Mouse (Mus musculus): ENCODE data around the gene Gm8180.
"Not testable (repeated sequence)": the region's sequence is repeated elsewhere in the genome, so short reads cannot be mapped to it uniquely, and the experiment has no call there.

The Gm8180 gene

DNA sequence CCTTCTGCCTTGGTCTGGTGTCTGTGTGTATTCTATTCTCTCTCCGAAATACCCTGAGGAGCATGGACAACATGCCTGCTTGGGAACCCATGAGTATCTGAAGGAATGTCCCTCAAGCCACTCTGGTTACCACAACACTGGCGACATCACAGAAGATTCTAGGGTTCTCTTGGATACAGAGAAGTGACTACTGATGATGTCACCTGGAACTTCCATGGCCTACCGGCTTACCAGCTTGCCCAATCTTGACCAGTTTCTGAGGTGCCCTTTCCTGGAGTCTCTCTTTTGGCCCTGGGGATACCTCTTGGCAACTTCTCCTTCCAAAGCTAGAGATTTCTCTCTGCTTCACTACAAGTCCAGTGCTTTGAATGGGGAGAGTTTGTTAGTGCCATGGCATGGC is at the start of gene Gm8180:
Gm8180 (minus strand) TSS at position 101 of the 400 bp plus-strand sequence.
- not testable (repeated sequence) for DNase-seq (ENCODE audit: low spot score in 2 of 2)

DNA sequence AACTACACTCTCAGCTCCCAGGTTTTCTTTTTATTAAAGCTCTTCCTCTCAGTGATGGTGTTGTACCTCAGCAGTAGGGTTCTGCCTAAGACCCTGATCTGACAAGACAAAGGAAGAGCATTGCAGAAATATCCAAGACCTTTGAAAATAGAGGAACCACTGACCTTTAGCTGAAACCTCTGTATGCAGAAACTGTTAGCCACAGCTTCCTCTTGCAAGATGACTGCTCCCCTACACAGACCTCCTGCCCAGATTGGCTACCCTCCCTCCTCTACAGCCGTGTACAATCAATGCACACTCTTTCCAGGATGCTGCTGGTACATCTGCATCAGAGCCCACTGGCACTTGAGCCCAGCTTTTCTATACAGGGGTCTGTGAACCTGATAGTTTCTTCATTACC is 45.8 kb upstream of the Gm8180 start:
- DNase-seq (ENCODE audit: low spot score in 2 of 2) = not testable (repeated sequence)

DNA sequence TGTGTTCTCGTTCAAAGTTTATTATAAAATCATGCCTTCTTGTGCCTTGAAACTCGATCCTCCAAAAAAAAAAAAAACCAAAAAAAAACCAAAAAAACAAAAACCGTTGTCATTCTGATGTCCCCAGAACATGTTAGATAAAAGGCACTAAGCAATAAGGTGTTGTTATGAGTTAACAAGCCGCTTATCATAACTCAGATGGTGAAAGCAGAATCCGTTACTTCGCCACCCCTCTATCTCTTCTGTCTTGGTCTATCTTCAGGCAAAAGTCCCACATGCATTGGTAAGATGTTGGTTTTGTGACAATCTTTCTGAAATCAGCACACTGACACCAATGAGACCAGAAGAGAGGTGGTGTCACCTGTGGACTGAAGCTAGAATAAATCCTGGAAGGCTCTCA is 39.6 kb upstream of the Gm8180 start:
- not testable (repeated sequence) for DNase-seq (ENCODE audit: low spot score in 2 of 2)

DNA sequence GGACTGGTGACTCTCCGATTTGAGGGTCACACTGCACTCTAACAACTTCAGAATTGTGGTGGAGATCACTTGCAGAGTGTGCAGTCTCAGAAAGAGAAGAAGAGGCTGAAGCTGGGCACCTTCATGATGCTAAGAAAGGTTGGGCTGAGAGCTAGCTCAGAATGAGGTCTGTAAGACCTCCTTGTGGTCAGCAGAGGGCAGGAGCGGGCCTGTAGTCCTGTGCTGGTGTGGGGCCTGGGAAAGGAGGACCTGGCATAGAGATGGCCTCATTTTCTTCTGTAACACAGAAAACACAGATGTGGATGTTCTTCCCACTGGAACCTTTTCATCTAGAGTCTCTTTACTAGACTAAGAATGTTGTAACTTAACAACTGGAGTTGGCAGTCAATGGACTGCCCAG is 37.3 kb upstream of the Gm8180 start:
- not testable (repeated sequence) for DNase-seq (ENCODE audit: low spot score in 2 of 2)

DNA sequence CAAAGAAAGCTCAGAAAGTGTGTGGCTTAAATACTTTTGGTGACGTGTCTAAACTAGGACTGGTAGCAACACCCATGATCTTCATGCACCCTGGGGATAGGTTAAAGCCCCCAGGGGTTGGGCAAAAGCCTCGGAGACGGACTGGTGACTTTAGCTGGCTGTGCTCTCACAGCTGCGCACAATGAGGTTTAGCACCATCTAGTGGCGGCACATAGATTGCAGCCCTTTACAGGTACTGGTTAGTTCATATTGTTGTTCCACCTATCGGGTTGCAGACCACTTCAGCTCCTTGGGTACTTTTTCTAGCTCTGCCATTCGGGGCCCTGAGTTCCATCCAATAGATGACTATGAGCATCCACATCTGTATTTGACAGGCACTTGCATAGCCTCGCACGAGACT is 27.9 kb upstream of the Gm8180 start:
- not testable (repeated sequence) for DNase-seq (ENCODE audit: low spot score in 2 of 2)

DNA sequence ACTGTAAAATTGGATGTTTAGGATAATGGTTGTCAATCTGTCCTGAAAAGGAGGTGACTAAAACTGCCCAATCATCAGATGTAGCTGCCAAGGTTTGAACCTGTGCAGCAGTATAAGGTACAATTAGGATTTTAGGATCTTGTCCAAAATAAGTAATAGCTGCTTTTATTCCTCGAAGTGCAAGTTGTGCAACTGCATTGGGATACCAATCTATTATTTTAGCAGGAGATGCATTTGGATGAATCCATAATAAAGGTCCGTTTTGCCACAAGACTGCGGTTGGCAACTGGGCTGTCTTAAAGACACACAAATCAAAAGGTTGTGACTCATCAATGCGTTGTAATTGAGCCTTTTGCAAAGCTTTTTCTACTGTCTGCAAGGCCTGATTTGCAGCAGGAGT is 23.6 kb upstream of the Gm8180 start:
- DNase-seq (ENCODE audit: low spot score in 2 of 2) = not testable (repeated sequence)

DNA sequence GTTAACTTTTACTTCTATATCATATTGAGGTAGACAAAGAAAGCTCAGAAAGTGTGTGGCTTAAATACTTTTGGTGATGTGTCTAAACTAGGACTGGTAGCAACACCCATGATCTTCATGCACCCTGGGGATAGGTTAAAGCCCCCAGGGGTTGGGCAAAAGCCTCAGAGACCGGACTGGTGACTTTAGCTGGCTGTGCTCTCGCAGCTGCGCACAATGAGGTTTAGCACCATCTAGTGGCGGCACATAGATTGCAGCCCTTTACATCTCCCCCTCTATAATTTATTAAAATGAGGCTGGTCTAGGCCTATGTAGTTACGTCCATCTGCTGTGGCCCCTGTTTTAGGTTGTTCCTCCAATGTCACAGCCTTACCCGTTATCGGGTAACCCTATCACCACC is 19.9 kb upstream of the Gm8180 start:
- DNase-seq (ENCODE audit: low spot score in 2 of 2) = not testable (repeated sequence)

DNA sequence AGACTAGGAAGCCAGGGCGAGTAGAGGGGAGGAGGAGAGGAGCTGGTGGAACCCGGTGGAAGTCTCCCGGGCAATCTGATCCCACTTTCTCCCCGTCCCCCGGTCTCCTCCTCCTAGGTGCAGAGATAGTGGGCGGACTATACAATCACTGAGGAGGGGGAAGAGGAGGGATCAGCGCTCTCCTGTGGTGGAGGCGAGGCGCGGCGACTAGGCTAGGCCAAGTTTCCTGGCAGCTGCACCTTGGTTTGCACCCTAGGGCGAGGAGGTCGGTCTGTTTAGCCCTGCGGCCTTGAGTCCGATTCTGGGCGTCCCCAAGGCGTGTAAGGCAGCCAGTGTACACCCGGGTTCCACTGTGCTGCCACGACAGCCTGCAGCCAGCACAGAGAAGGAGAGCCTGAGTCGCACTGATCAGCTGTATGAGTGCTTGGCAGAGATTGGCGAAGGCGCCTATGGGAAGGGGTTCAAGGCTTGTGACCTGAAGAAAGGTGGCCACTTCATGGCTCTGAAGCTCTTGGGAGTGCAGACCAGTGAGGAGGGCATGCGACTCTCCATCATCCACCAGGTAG is 12.4 kb upstream of the Gm8180 start:
- DNase-seq (ENCODE audit: low spot score in 2 of 2) = not testable (repeated sequence)

DNA sequence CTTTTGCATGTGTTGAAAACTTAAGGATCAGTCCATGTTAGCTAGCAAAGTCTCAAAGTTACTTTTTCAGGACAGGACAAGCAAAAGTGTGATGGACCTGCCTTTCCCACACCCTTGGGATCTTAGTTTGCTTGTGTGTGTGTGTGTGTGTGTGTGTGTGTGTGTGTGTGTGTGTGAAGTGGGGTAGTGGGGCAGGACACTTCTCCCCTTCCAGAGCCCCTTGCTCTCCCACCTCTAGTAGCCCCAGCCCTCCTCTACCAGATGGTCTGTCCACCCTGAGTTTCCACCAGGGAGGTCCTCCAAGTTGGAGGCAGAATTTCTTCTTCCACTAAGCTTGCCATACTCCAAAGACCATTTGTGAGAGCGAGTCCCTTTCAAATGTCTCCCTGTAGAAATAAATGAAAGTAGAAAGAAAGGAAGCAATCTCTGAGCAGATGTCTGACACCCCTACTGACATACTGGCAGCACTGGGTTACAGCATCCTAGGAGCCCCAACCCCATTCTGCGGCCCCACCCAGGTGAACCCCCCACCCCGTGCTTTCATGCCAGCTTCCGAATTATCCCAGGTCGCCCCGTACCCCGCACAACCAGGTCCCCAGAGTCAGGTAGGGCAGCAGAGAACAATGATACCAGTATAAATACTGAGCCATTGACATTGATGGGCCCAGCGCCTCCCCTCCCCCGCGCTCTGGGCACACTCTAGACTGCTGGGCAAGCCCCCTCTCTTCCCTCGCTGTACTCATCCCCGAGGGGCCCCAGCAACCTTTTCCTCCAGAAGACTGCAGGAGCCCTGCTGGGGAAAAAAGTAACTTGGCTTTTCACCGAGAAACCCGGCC is 11.7 kb upstream of the Gm8180 start:
- no peak for DNase-seq (ENCODE audit: low spot score in 2 of 2)

DNA sequence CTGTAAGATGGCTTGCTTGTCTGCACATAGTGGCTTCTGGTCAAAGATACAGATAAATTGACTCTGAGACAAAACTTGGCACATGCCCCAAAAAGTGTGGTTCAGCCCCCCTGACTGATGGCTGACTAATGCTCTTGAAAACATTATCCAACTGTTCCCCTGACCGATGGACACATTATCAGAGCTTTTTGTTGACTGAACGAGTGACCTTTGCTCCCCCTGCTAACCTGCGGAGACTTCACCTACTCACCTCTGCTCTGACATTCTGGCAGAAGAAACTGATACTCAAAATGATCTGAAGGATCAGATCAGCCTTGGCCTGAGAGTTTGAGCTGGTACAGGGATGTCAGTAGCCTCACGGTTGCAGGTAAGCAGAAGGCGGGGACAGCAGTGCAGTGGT is 9.3 kb upstream of the Gm8180 start:
- not testable (repeated sequence) for DNase-seq (ENCODE audit: low spot score in 2 of 2)

DNA sequence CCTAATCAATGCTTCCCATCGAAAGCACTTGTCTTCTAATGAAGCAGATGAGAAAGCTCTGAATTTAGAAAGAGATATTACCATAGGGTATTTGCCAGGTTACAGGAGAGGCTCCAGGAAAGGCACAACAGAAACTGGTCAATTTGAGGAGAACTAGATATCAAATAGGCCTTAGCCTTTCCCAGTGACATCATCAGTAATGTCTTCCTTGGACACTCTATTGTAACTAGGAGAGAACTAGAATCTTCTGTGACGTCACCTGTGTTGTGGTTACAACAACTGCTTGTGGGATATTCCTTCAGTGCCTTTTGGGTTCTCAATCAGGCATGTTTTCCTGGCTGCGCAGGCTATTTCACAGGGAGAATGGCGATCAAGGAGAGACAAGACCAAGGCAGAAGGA is 37.0 kb downstream of the Gm8180 start, which contains the start of gene Gm6526:
Gm6526 (plus strand) TSS at position 301 of the 400 bp plus-strand sequence.
- DNase-seq (ENCODE audit: low spot score in 2 of 2) = not testable (repeated sequence)
